Mouse (Mus musculus) lung, adult 2 months (tissue): ENCODE results near the gene Rassf5. TPM values are rescaled to one million over a fixed set of nuclear protein-coding genes. Genes with fewer than 3 reads are reported as not detected.

Experiments used
- DNase-seq: peaks from one replicate; pipeline ENCODE4 v3.0.0; 2022
- H3K4me1 ChIP-seq: fragments of 200-500 bp; 2 replicates; pipeline ENCODE4 v1.6.1; 2011; ENCODE audit warnings: low read length; ENCODE audit not compliant: control insufficient read depth, insufficient read depth
- H3K4me3 ChIP-seq: fragments of 200-500 bp; replicated peaks from 2 replicates; pipeline ENCODE3; 2011; ENCODE audit warnings: low read depth, mild to moderate bottlenecking, control low read depth, low read length; ENCODE audit errors: extremely low read depth
- CTCF ChIP-seq: fragments of 200-500 bp; IDR thresholded peaks from 2 replicates; pipeline ENCODE4 v1.5.1; 2011; ENCODE audit warnings: mild to moderate bottlenecking, low read length, control low read depth; ENCODE audit not compliant: insufficient read depth
- POLR2A ChIP-seq: fragments of 200-500 bp; IDR thresholded peaks from 2 replicates; pipeline ENCODE4 v1.6.1; 2011; ENCODE audit warnings: low read depth, mild to moderate bottlenecking, control low read depth, low read length, borderline replicate concordance; ENCODE audit errors: extremely low read depth
- WGBS: fragments of 180-500 bp; shearing (Covaris S2); methylation state at CpG from one replicate; pipeline ENCODE4 v1.1.7; 2018; 5-methylcytosine and 5-hydroxymethylcytosine counted together
- polyA plus RNA-seq: library from polyadenylated mRNA; depleted of rRNA; stranded (reverse); fragments of >200 nt; gene quantifications from 2 replicates; pipeline ENCODE4 v1.2.3, GENCODE M21; 2012

Gene Rassf5
- polyA plus RNA-seq, 1 experiment: 19.1 TPM

- H3K4me1 ChIP-seq: peaks cover 9% of the 10 kb centered on the region
- WGBS: 45% methylated on average over 12 of the region's 12 CpGs
- peak overlapping the region; percentile 47 for H3K4me3 ChIP-seq
- DNase-seq: no peak
- 0 out of 2 replicates have a peak, but pooled peaks have one; percentile 3 for TF ChIP-seq CTCF
- TF ChIP-seq POLR2A: peak; percentile 34; the same call in 1 of the 2 replicates
Measured at GRCm38 (mm10) chr1:131199976-131200375, 45.1 kb downstream of the Rassf5 start.

- peaks cover 9% of the 10 kb centered on the region for H3K4me1 ChIP-seq
- TF ChIP-seq CTCF (no peak), POLR2A (no peak)
- DNase-seq: no peak
- WGBS: 67% methylated on average over 18 of the region's 18 CpGs
- peak overlapping the region; percentile 47 for H3K4me3 ChIP-seq
Measured at GRCm38 (mm10) chr1:131199118-131199821, 45.8 kb downstream of the Rassf5 start.

- H3K4me3 ChIP-seq: no peak overlapping the region
- no peak for DNase-seq
- H3K4me1 ChIP-seq: peaks cover 9% of the 10 kb centered on the region
- no peak for TF ChIP-seq POLR2A
- TF ChIP-seq CTCF: no peak
- WGBS: 73% methylated on average over 9 of the region's 9 CpGs
Measured at GRCm38 (mm10) chr1:131198417-131198960, 46.6 kb downstream of the Rassf5 start.

- TF ChIP-seq POLR2A: no peak
- Histone ChIP-seq H3K4me3 (no peak overlapping the region), H3K4me1 (peaks cover 9% of the 10 kb centered on the region)
- no peak for DNase-seq
- WGBS: 42% methylated on average over 2 of the region's 2 CpGs
Measured at GRCm38 (mm10) chr1:131196107-131196506, 49.0 kb downstream of the Rassf5 start.

GRCm38 (mm10) chr1:131195653-131196052 lies 49.4 kb downstream of the Rassf5 start:
- 75% methylated on average over 7 of the region's 7 CpGs for WGBS
- TF ChIP-seq CTCF (no peak), POLR2A (no peak)
- H3K4me1 ChIP-seq: peaks cover 6% of the 10 kb centered on the region
- no peak for DNase-seq
- no peak overlapping the region for H3K4me3 ChIP-seq

GRCm38 (mm10) chr1:131193746-131194145 lies 51.3 kb downstream of the Rassf5 start:
- 48% methylated on average over 3 of the region's 3 CpGs for WGBS
- H3K4me1 ChIP-seq: 0 out of 2 replicates have a peak, but pooled peaks cover 2% of the 10 kb centered on the region
- H3K4me3 ChIP-seq: no peak overlapping the region
- peak; percentile 48 for DNase-seq
- TF ChIP-seq CTCF (no peak), POLR2A (no peak)

- Histone ChIP-seq H3K4me1 (no peaks in the 10 kb centered on the region; the same call in 1 of the 2 replicates), H3K4me3 (no peak overlapping the region)
- TF ChIP-seq CTCF (no peak), POLR2A (no peak)
- WGBS: 84% methylated on average over 5 of the region's 5 CpGs
- no peak for DNase-seq
Measured at GRCm38 (mm10) chr1:131188655-131189054, 56.4 kb downstream of the Rassf5 start.

- no peak for DNase-seq
- Histone ChIP-seq H3K4me3 (no peak overlapping the region), H3K4me1 (no peaks in the 10 kb centered on the region; the same call in 1 of the 2 replicates)
- no peak for TF ChIP-seq CTCF
- TF ChIP-seq POLR2A: no peak
- 86% methylated on average over 5 of the region's 5 CpGs for WGBS
Measured at GRCm38 (mm10) chr1:131187856-131188255, 57.2 kb downstream of the Rassf5 start.

GRCm38 (mm10) chr1:131186995-131187394 lies 58.1 kb downstream of the Rassf5 start:
- no peaks in the 10 kb centered on the region; the same call in 1 of the 2 replicates for H3K4me1 ChIP-seq
- DNase-seq: no peak
- H3K4me3 ChIP-seq: no peak overlapping the region
- TF ChIP-seq POLR2A: no peak
- no peak for TF ChIP-seq CTCF
- 78% methylated on average over 6 of the region's 6 CpGs for WGBS

GRCm38 (mm10) chr1:131185821-131186506 lies 59.1 kb downstream of the Rassf5 start:
- 73% methylated on average over 13 of the region's 13 CpGs for WGBS
- TF ChIP-seq POLR2A: no peak
- TF ChIP-seq CTCF: no peak
- Histone ChIP-seq H3K4me3 (no peak overlapping the region), H3K4me1 (no peaks in the 10 kb centered on the region; the same call in 1 of the 2 replicates)
- no peak for DNase-seq
